Mouse (Mus musculus) Muller cell, postnatal 12 days (primary cell): ENCODE measurements around the gene Ssbp4.
A peak's percentile ranks its signal among the peaks of the same experiment; 100 is the strongest.

Experiments used
- DNase-seq: peaks from one replicate; pipeline ENCODE4 v3.0.0-alpha.2; 2015; ENCODE audit errors: inconsistent ontology term

The Ssbp4 gene

GRCm38 (mm10) chr8:70631436-70631835, 22.8 kb upstream of the Ssbp4 start:
- peak; percentile 83 for DNase-seq

GRCm38 (mm10) chr8:70630532-70631381, 22.1 kb upstream of the Ssbp4 start:
- DNase-seq = peak; percentile 85

GRCm38 (mm10) chr8:70629574-70630531, 21.2 kb upstream of the Ssbp4 start:
- DNase-seq = peak; percentile 89

GRCm38 (mm10) chr8:70628986-70629490, 20.4 kb upstream of the Ssbp4 start:
- DNase-seq = no peak

- DNase-seq = no peak
These were observed 18.4 kb upstream of the Ssbp4 start for GRCm38 (mm10) chr8:70627041-70627440.

GRCm38 (mm10) chr8:70625104-70625503, 16.4 kb upstream of the Ssbp4 start:
- no peak for DNase-seq

GRCm38 (mm10) chr8:70622220-70622619, 13.5 kb upstream of the Ssbp4 start:
- no peak for DNase-seq

GRCm38 (mm10) chr8:70618888-70619334, 10.2 kb upstream of the Ssbp4 start:
- DNase-seq = no peak

GRCm38 (mm10) chr8:70617985-70618384, 9.3 kb upstream of the Ssbp4 start:
- DNase-seq = no peak

- DNase-seq = no peak
These were observed 8.0 kb upstream of the Ssbp4 start for GRCm38 (mm10) chr8:70616645-70617044.

GRCm38 (mm10) chr8:70615894-70616293, 7.2 kb upstream of the Ssbp4 start, which contains the start of gene Lrrc25:
Gene Lrrc25 (plus strand): TSS chr8:70616155.
- no peak for DNase-seq

GRCm38 (mm10) chr8:70615281-70615680, 6.6 kb upstream of the Ssbp4 start:
- no peak for DNase-seq

GRCm38 (mm10) chr8:70614469-70614868, 5.8 kb upstream of the Ssbp4 start:
- no peak for DNase-seq

- no peak for DNase-seq
These were observed 5.1 kb upstream of the Ssbp4 start for GRCm38 (mm10) chr8:70613763-70614162.

- peak; percentile 70 for DNase-seq
These were observed 3.2 kb upstream of the Ssbp4 start for GRCm38 (mm10) chr8:70611849-70612248.

GRCm38 (mm10) chr8:70610796-70611771, 2.4 kb upstream of the Ssbp4 start:
- DNase-seq = peak; percentile 82

- DNase-seq = peak; percentile 95
These were observed 1.4 kb upstream of the Ssbp4 start for GRCm38 (mm10) chr8:70609849-70610795.

- peak; percentile 91 for DNase-seq
These were observed 736 bp upstream of the Ssbp4 start for GRCm38 (mm10) chr8:70609368-70609848.
